In genomic region chr14:30363487-30364167, GRCm38 (mm10) we compare ENCODE assay signal across 26 mouse cellular contexts.
"Had no signal": no experiment of that assay in that cellular context is flagged by ENCODE, and none has a peak within 500 bp of the region (broad histone marks: within the 10 kb centered on the region; RNA-seq: fewer than 3 reads in every experiment).

No protein-coding gene starts in this region.

- H3K4me1 ChIP-seq: hindbrain, embryonic 13.5 days; hindbrain, embryonic 15.5 days; intestine, embryonic 15.5 days; kidney, embryonic 15.5 days had no signal

- H3K4me2 ChIP-seq: heart, embryonic 11.5 days; heart, embryonic 13.5 days; heart, embryonic 15.5 days; hindbrain, embryonic 13.5 days; hindbrain, embryonic 15.5 days; intestine, embryonic 15.5 days; kidney, embryonic 15.5 days; limb, embryonic 12.5 days had no signal

- H3K9ac ChIP-seq: forebrain, postnatal 0 days; heart, embryonic 13.5 days; heart, embryonic 15.5 days; hindbrain, embryonic 13.5 days; hindbrain, embryonic 15.5 days; intestine, embryonic 15.5 days; kidney, embryonic 15.5 days; limb, embryonic 12.5 days had no signal

- H3K4me3 ChIP-seq: heart, adult 2 months; heart, embryonic 13.5 days; heart, embryonic 15.5 days; hindbrain, embryonic 13.5 days; hindbrain, embryonic 15.5 days; intestine, embryonic 15.5 days; kidney, embryonic 15.5 days; layer of hippocampus, adult 2 months; limb, embryonic 12.5 days had no signal

- H3K27ac ChIP-seq: heart, adult 2 months; heart, embryonic 13.5 days; heart, embryonic 15.5 days; hindbrain, embryonic 13.5 days; hindbrain, embryonic 15.5 days; hindbrain, postnatal 0 days; intestine, embryonic 15.5 days; kidney, embryonic 15.5 days; layer of hippocampus, adult 2 months; limb, embryonic 12.5 days had no signal

- ATAC-seq: forebrain, postnatal 0 days; hindbrain, postnatal 0 days; intestine, embryonic 15.5 days had no signal

- H3K27me3 ChIP-seq: heart, embryonic 13.5 days; heart, embryonic 15.5 days; hindbrain, embryonic 13.5 days; hindbrain, embryonic 15.5 days; intestine, embryonic 15.5 days; kidney, embryonic 15.5 days; limb, embryonic 12.5 days had no signal

- H3K36me3 ChIP-seq: heart, embryonic 13.5 days; heart, embryonic 15.5 days; hindbrain, embryonic 13.5 days; hindbrain, embryonic 15.5 days; intestine, embryonic 15.5 days; kidney, embryonic 15.5 days; limb, embryonic 12.5 days had no signal

- H3K9me3 ChIP-seq: heart, embryonic 13.5 days; heart, embryonic 15.5 days; hindbrain, embryonic 13.5 days; hindbrain, embryonic 15.5 days; intestine, embryonic 15.5 days; kidney, embryonic 15.5 days; limb, embryonic 12.5 days had no signal

- DNase-seq: forebrain, postnatal 0 days; gastrocnemius, postnatal 14 days; gastrocnemius, postnatal 36 days; heart, adult 2 months; heart, postnatal 14 days; heart, postnatal 36 days; kidney, adult 11 months; kidney, adult 2 months; kidney, adult 9 months; kidney, postnatal 10 days; kidney, postnatal 25 days; kidney, postnatal 4 days; layer of hippocampus, adult 9-11 months; layer of hippocampus, postnatal 36 days; left cerebral cortex, postnatal 4 days; liver had no signal
